Mouse (Mus musculus): ENCODE data around the gene Cdh4. TPM values are rescaled to one million over a fixed set of nuclear protein-coding genes. Genes with fewer than 3 reads are reported as not detected.

The Cdh4 gene
- polyA plus RNA-seq, 1 experiment, result 0.55 TPM

DNA sequence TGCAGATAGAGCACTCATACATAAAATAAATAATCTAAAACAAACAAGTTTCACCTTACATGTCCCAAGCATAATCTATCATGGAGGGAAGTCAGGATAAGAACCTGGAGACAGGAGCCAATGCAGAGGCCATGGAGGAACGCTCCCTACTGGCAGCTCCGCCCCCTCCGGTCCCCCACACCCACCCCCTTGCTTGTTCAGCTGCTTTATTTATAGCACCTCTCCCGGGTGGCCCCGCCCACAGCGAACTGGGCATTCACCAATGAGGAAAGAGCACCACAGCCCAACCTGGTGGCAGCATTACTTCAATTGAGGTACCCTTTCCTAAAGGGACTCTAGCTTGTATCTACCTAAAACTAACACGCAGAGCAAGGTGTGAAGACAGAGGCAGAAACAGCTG is 442.3 kb downstream of the Cdh4 start:
- TF ChIP-seq CTCF (IDR thresholded peaks at IDR 0.05; ENCODE audit: control insufficient read depth, insufficient read depth, low read length) (no peak), POLR2A (IDR thresholded peaks at IDR 0.05; ENCODE audit: borderline replicate concordance, control insufficient read depth, low read depth, low read length) (no peak)
- 39% methylated on average over 7 of the region's 7 CpGs for WGBS
- Histone ChIP-seq H3K4me1 (ENCODE audit: control insufficient read depth, insufficient read depth, low read length) (no peaks in the 10 kb centered on the region), H3K27ac (ENCODE audit: control insufficient read depth, insufficient read depth, low read depth, low read length, poor library complexity) (no peak overlapping the region), H3K4me3 (replicated peaks; ENCODE audit: control insufficient read depth, low read depth, low read length) (no peak overlapping the region)

DNA sequence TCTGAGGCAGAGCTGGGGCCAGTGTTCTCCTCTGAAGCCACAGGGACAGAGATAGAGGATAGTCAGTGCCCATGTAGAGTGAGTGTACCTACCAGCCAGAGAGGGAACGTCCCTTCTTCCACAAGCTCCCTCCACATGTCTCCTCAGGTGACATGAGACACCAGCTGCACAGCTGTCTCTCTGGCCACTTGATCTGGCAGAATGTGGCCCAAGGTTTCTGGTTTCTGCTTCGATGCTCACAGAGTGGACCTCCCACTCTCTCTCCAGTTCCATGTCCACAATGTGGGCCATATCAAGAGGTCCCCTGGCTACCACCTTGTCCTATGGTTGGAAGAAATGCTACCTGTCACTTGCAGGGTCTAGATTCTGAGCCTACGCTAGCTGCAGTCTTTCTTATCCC is 448.8 kb downstream of the Cdh4 start:
- no peak overlapping the region for H3K27ac ChIP-seq (ENCODE audit: control insufficient read depth, insufficient read depth, low read depth, low read length, poor library complexity)
- no peak overlapping the region for H3K4me3 ChIP-seq (replicated peaks; ENCODE audit: control insufficient read depth, low read depth, low read length)
- TF ChIP-seq CTCF (IDR thresholded peaks at IDR 0.05; ENCODE audit: control insufficient read depth, insufficient read depth, low read length), result no peak
- TF ChIP-seq POLR2A (IDR thresholded peaks at IDR 0.05; ENCODE audit: borderline replicate concordance, control insufficient read depth, low read depth, low read length), result no peak
- no peaks in the 10 kb centered on the region for H3K4me1 ChIP-seq (ENCODE audit: control insufficient read depth, insufficient read depth, low read length)
- WGBS, result 64% methylated on average over 3 of the region's 3 CpGs

DNA sequence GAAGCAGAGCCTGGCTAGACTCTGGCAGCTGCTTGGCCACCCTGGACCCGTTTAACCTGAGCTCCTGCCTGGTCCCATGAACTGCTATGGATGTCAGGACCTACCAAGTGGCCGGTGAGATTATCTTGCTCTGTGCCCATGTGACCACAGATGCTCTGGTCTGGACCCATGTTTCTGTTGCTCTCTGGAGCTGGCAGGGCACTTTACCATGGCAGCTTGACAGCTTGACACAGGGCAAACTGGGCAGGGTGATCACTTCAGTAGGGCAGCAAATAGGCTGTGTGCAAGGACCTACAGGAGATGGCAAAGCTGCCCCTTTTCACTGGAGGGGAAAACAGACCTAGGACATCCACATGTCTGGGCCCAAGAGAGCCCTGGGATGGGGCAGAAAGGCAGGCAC is 454.7 kb downstream of the Cdh4 start:
- Histone ChIP-seq H3K4me3 (replicated peaks; ENCODE audit: control insufficient read depth, low read depth, low read length) (no peak overlapping the region), H3K4me1 (ENCODE audit: control insufficient read depth, insufficient read depth, low read length) (no peaks in the 10 kb centered on the region), H3K27ac (ENCODE audit: control insufficient read depth, insufficient read depth, low read depth, low read length, poor library complexity) (no peak overlapping the region)
- no peak for TF ChIP-seq POLR2A (IDR thresholded peaks at IDR 0.05; ENCODE audit: borderline replicate concordance, control insufficient read depth, low read depth, low read length)
- TF ChIP-seq CTCF (IDR thresholded peaks at IDR 0.05; ENCODE audit: control insufficient read depth, insufficient read depth, low read length), result no peak
- 76% methylated on average over 2 of the region's 2 CpGs for WGBS

DNA sequence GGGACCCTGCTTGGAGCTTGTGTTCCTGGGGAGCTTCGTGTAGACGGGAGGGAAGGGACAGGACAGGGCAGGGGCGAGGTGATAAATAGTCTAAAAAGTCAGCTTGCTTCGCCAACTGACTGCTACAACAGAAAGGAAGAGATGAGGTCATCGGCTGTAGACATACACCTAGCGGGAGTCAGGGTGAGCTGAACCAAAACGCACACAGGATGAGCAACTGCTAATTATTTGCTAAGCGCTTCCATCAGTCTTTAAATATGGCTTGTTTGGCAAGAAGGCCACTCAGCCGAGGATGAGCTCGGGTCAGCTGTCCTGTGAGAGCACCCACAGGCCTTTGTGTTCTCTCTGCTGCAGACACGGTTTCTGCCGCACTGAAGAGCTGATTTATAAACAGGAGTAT is 470.7 kb downstream of the Cdh4 start:
- Histone ChIP-seq H3K4me1 (ENCODE audit: control insufficient read depth, insufficient read depth, low read length) (no peaks in the 10 kb centered on the region), H3K4me3 (replicated peaks; ENCODE audit: control insufficient read depth, low read depth, low read length) (no peak overlapping the region), H3K27ac (ENCODE audit: control insufficient read depth, insufficient read depth, low read depth, low read length, poor library complexity) (no peak overlapping the region)
- TF ChIP-seq CTCF (IDR thresholded peaks at IDR 0.05; ENCODE audit: control insufficient read depth, insufficient read depth, low read length), result no peak
- TF ChIP-seq POLR2A (IDR thresholded peaks at IDR 0.05; ENCODE audit: borderline replicate concordance, control insufficient read depth, low read depth, low read length), result no peak
- WGBS, result 88% methylated on average over 12 of the region's 12 CpGs

DNA sequence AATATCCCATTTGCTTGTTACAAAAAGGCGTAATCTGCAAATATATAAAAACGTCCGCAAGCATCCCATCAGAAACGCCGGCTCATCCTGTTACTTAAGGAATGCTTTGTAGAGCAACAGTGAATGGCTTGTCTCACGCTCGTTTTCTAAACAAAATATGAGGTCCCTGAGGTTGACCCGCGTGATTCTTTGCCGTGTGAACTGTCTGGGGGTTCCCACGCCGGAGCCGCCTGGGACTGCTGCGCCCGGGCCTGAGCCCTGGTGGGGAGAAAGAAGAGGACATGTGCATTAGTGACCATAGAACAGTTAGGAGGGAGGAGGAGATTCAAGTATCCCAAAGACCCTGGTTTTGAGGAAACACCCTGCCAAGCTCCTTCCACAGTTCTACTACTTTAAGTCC is 471.1 kb downstream of the Cdh4 start:
- Histone ChIP-seq H3K4me3 (replicated peaks; ENCODE audit: control insufficient read depth, low read depth, low read length) (no peak overlapping the region), H3K27ac (ENCODE audit: control insufficient read depth, insufficient read depth, low read depth, low read length, poor library complexity) (no peak overlapping the region), H3K4me1 (ENCODE audit: control insufficient read depth, insufficient read depth, low read length) (no peaks in the 10 kb centered on the region)
- WGBS, result 95% methylated on average over 15 of the region's 15 CpGs
- TF ChIP-seq CTCF (IDR thresholded peaks at IDR 0.05; ENCODE audit: control insufficient read depth, insufficient read depth, low read length) (no peak), POLR2A (IDR thresholded peaks at IDR 0.05; ENCODE audit: borderline replicate concordance, control insufficient read depth, low read depth, low read length) (no peak)

DNA sequence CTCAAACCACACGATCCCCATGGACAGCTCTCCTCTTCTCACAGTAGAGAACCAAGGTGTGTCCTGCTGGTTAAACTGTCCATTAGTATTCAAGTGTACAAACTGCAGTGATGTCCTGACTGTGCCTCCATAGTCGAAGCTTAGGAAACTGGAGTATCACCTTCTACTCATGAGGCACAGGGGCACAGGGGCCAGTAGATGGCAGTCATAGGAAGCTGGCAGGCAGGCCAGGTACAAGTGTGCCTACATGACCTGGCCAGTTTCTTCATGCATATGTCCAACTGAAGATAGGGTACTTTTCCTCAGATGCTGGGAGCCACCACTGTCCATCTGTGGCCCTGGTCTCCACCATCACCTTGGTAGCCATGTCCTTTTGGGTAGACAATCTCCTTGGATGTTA is 472.0 kb downstream of the Cdh4 start:
- TF ChIP-seq POLR2A (IDR thresholded peaks at IDR 0.05; ENCODE audit: borderline replicate concordance, control insufficient read depth, low read depth, low read length) (no peak), CTCF (IDR thresholded peaks at IDR 0.05; ENCODE audit: control insufficient read depth, insufficient read depth, low read length) (peak; percentile 31; the same call in 1 of the 2 replicates)
- H3K4me1 ChIP-seq (ENCODE audit: control insufficient read depth, insufficient read depth, low read length), result no peaks in the 10 kb centered on the region
- 73% methylated on average over 2 of the region's 2 CpGs for WGBS
- H3K27ac ChIP-seq (ENCODE audit: control insufficient read depth, insufficient read depth, low read depth, low read length, poor library complexity), result no peak overlapping the region
- no peak overlapping the region for H3K4me3 ChIP-seq (replicated peaks; ENCODE audit: control insufficient read depth, low read depth, low read length)

DNA sequence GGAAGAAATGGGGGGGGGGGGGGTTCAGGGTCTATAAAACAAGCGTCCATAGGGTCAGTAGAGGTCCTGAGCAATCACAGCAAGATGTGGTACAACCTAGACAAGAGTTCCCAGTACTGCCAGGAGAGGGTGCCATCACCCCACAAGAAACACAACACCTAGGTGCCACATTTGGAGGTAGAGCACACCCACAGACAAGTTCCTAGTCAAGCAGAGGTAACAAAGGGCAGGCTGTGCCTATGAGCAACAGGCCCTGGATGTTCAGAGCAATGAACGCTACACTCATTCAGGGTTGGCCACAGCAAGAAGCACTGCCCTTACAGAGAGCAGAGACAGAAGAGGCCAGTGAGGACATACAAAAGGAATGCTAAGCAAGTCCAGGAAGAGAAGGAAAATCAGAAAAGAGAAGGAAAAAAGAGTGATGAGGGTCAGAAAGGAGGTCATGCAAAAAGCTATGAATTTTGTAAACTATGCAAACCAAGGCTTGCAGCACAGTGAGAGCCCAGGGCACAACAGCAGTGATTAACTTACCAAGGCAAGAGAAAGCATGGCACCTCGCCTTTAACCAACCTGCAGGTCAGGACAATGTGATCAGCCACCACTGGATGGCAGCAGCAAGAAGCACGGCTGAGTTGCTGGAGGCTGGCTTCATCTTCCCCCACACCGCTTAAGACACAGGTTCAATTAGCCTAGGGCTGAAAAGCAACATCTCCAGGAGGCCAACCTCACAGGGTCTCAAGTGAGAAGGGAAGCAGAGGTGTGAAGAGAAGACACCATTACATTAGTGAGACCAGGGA is 474.8 kb downstream of the Cdh4 start:
- TF ChIP-seq POLR2A (IDR thresholded peaks at IDR 0.05; ENCODE audit: borderline replicate concordance, control insufficient read depth, low read depth, low read length) (no peak), CTCF (IDR thresholded peaks at IDR 0.05; ENCODE audit: control insufficient read depth, insufficient read depth, low read length) (peak; percentile 89)
- Histone ChIP-seq H3K27ac (ENCODE audit: control insufficient read depth, insufficient read depth, low read depth, low read length, poor library complexity) (no peak overlapping the region), H3K4me1 (ENCODE audit: control insufficient read depth, insufficient read depth, low read length) (no peaks in the 10 kb centered on the region), H3K4me3 (replicated peaks; ENCODE audit: control insufficient read depth, low read depth, low read length) (no peak overlapping the region)
- 46% methylated on average over 5 of the region's 5 CpGs for WGBS

DNA sequence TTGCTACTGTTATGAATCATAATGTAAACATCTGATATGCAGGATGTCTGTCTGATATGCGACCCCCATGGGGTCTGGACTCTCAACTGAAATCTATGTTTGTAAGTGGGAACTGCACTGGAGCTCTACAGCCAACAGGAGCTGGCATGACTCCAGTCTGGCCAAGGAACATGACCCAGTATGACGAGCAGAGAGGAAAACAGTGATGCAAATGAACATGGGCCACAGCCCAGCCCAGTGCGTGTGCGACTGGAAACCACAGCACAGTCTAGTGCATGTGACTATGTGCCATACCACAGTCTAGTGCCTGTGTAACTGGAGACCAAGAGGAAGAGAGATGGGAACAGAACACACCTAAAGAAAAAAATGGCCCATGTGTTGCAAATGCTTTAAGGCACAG is 477.8 kb downstream of the Cdh4 start:
- H3K4me3 ChIP-seq (replicated peaks; ENCODE audit: control insufficient read depth, low read depth, low read length), result no peak overlapping the region
- no peak overlapping the region for H3K27ac ChIP-seq (ENCODE audit: control insufficient read depth, insufficient read depth, low read depth, low read length, poor library complexity)
- 59% methylated on average over 4 of the region's 4 CpGs for WGBS
- TF ChIP-seq CTCF (IDR thresholded peaks at IDR 0.05; ENCODE audit: control insufficient read depth, insufficient read depth, low read length) (no peak; the same call in 1 of the 2 replicates), POLR2A (IDR thresholded peaks at IDR 0.05; ENCODE audit: borderline replicate concordance, control insufficient read depth, low read depth, low read length) (no peak)
- no peaks in the 10 kb centered on the region for H3K4me1 ChIP-seq (ENCODE audit: control insufficient read depth, insufficient read depth, low read length)
